Mouse (Mus musculus) hindbrain, embryonic 14.5 days (tissue): ENCODE data around the gene Mul1. TPM values are rescaled to one million over a fixed set of nuclear protein-coding genes. Genes with fewer than 3 reads are reported as not detected.
A peak's percentile ranks its signal among the peaks of the same experiment; 100 is the strongest.

Source experiments
- ATAC-seq: fragments of 200-750 bp; cut with Nextera tagmentation; 2 replicates; pipeline ENCODE4 v1.8.0; 2017; ENCODE audit warnings: moderate number of reproducible peaks, mild to moderate bottlenecking, moderate TSS enrichment, moderate library complexity; ENCODE audit not compliant: low FRiP score
- DNase-seq: peaks from one replicate; pipeline ENCODE4 v3.0.0-alpha.2; 2015; ENCODE audit warnings: low spot score
- H3K27ac ChIP-seq: fragments of 300-500 bp; sonication (generic); 2 replicates; pipeline ENCODE4 v1.5.1; 2014; ENCODE audit warnings: mild to moderate bottlenecking, moderate library complexity
- H3K27me3 ChIP-seq: fragments of 300-500 bp; sonication (generic); 2 replicates; pipeline ENCODE4 v1.6.1; 2014; ENCODE audit warnings: mild to moderate bottlenecking, low read length, mixed read lengths; ENCODE audit not compliant: control insufficient read depth, insufficient read depth
- H3K36me3 ChIP-seq: fragments of 300-500 bp; sonication (generic); replicated peaks from 2 replicates; pipeline ENCODE4 v1.6.1; 2014; ENCODE audit not compliant: control insufficient read depth, insufficient read depth
- H3K4me1 ChIP-seq: fragments of 300-500 bp; sonication (generic); replicated peaks from 2 replicates; pipeline ENCODE4 v1.6.1; 2014; ENCODE audit warnings: antibody characterized with exemption, low read length, mixed read lengths; ENCODE audit not compliant: control insufficient read depth, insufficient read depth
- H3K4me2 ChIP-seq: fragments of 300-500 bp; sonication (generic); replicated peaks from 2 replicates; pipeline ENCODE4 v1.6.1; 2014; ENCODE audit warnings: mild to moderate bottlenecking, moderate library complexity
- H3K4me3 ChIP-seq: fragments of 300-500 bp; sonication (generic); replicated peaks from 2 replicates; pipeline ENCODE4 v1.5.1; 2014; ENCODE audit warnings: mild to moderate bottlenecking, low read length
- H3K9ac ChIP-seq: fragments of 300-500 bp; sonication (generic); 2 replicates; pipeline ENCODE4 v1.6.1; 2014
- H3K9me3 ChIP-seq: fragments of 300-500 bp; sonication (generic); 2 replicates; pipeline ENCODE4 v1.6.1; 2016; ENCODE audit warnings: low read length; ENCODE audit not compliant: control insufficient read depth
- WGBS: fragments of 180-500 bp; shearing (Covaris S2); extraction: QIAGEN DNeasy Blood & Tissue Kit; methylation state at CpG from one replicate; pipeline ENCODE4 v1.1.7; 2014; 5-methylcytosine and 5-hydroxymethylcytosine counted together
- polyA plus RNA-seq: library from polyadenylated mRNA; unstranded; fragments of >200 nt; fragmentation: Nextera tagmentation; extraction: Ambion mirVana; gene quantifications from 2 replicates; pipeline ENCODE4 v1.2.1, GENCODE M21; 2014

The Mul1 gene
- polyA plus RNA-seq, 1 experiment from 2014 or later: 18.5 TPM

- no peaks in the 10 kb centered on the region for H3K9me3 ChIP-seq
- no peak overlapping the region for H3K27ac ChIP-seq
- no peaks in the 10 kb centered on the region for H3K27me3 ChIP-seq
- H3K36me3 ChIP-seq: no peaks in the 10 kb centered on the region
- no peak overlapping the region for H3K4me3 ChIP-seq
- no peak overlapping the region for H3K9ac ChIP-seq
- WGBS: 43% methylated on average over 12 of the region's 12 CpGs
- peaks cover 29% of the 10 kb centered on the region for H3K4me1 ChIP-seq
- no peak overlapping the region for H3K4me2 ChIP-seq
- no peak for ATAC-seq
- DNase-seq: peak; percentile 20
These were observed 15.3 kb downstream of the Mul1 start for GRCm38 (mm10) chr4:138449636-138450314.

- Histone ChIP-seq H3K4me3 (no peak overlapping the region), H3K4me2 (no peak overlapping the region), H3K4me1 (peaks cover 31% of the 10 kb centered on the region), H3K27ac (no peak overlapping the region), H3K9ac (no peak overlapping the region), H3K27me3 (no peaks in the 10 kb centered on the region), H3K36me3 (no peaks in the 10 kb centered on the region), H3K9me3 (no peaks in the 10 kb centered on the region)
- ATAC-seq: no peak
- DNase-seq: no peak
- 26% methylated on average over 15 of the region's 15 CpGs for WGBS
These were observed 18.0 kb downstream of the Mul1 start for GRCm38 (mm10) chr4:138452306-138453096.

- no peaks in the 10 kb centered on the region for H3K36me3 ChIP-seq
- H3K9me3 ChIP-seq: no peaks in the 10 kb centered on the region
- 5% methylated on average over 19 of the region's 19 CpGs for WGBS
- peak overlapping the region; percentile 95 for H3K9ac ChIP-seq
- no peak for DNase-seq
- peaks cover 31% of the 10 kb centered on the region for H3K4me1 ChIP-seq
- peak; percentile 3 for ATAC-seq
- no peaks in the 10 kb centered on the region for H3K27me3 ChIP-seq
- peak overlapping the region; percentile 98 for H3K4me3 ChIP-seq
- peak overlapping the region; percentile 93 for H3K4me2 ChIP-seq
- H3K27ac ChIP-seq: peak overlapping the region; percentile 95
These were observed 18.8 kb downstream of the Mul1 start for GRCm38 (mm10) chr4:138453097-138453752.

GRCm38 (mm10) chr4:138453753-138454570 is 19.5 kb downstream of the Mul1 start, which contains the start of gene Camk2n1:
Gene Camk2n1 (plus strand): TSS chr4:138454314.
- ATAC-seq (peak; percentile 75), DNase-seq (peak; percentile 68)
- H3K27ac ChIP-seq: peak within 1 kb of the TSS; percentile 95
- H3K9me3 ChIP-seq: no peaks in the 10 kb centered on the region
- H3K27me3 ChIP-seq: no peaks in the 10 kb centered on the region
- H3K4me1 ChIP-seq: peaks cover 30% of the 10 kb centered on the region
- H3K9ac ChIP-seq: peak within 1 kb of the TSS; percentile 95
- whole genome bisulfite sequencing: under 1% methylated on average over 52 of the region's 64 CpGs
- H3K4me3 ChIP-seq: peak within 1 kb of the TSS; percentile 98
- H3K4me2 ChIP-seq: peak within 1 kb of the TSS; percentile 93
- 0 out of 2 replicates have a peak, but pooled peaks cover 1% of the 10 kb centered on the region for H3K36me3 ChIP-seq

- 1% methylated on average over 71 of the region's 78 CpGs for WGBS
These were observed 20.2 kb downstream of the Mul1 start for GRCm38 (mm10) chr4:138454571-138455140.

GRCm38 (mm10) chr4:138455141-138455955 is 20.9 kb downstream of the Mul1 start:
- peak overlapping the region; percentile 93 for H3K4me2 ChIP-seq
- DNase-seq (no peak), ATAC-seq (peak; percentile 8; the same call in 1 of the 2 replicates)
- peaks cover 30% of the 10 kb centered on the region for H3K4me1 ChIP-seq
- peak overlapping the region; percentile 95 for H3K27ac ChIP-seq
- H3K27me3 ChIP-seq: no peaks in the 10 kb centered on the region
- H3K9me3 ChIP-seq: no peaks in the 10 kb centered on the region
- peak overlapping the region; percentile 98 for H3K4me3 ChIP-seq
- 0 out of 2 replicates have a peak, but pooled peaks cover 4% of the 10 kb centered on the region for H3K36me3 ChIP-seq
- H3K9ac ChIP-seq: peak overlapping the region; percentile 95
- WGBS: under 1% methylated on average over 58 of the region's 58 CpGs

More at GRCm38 (mm10) chr4:138454571-138455140, 20.2 kb downstream of the Mul1 start:
- Histone ChIP-seq H3K4me2 (peak overlapping the region; percentile 93), H3K4me3 (peak overlapping the region; percentile 98), H3K27ac (peak overlapping the region; percentile 95), H3K4me1 (peaks cover 30% of the 10 kb centered on the region), H3K27me3 (no peaks in the 10 kb centered on the region), H3K9me3 (no peaks in the 10 kb centered on the region), H3K36me3 (0 out of 2 replicates have a peak, but pooled peaks cover 4% of the 10 kb centered on the region), H3K9ac (peak overlapping the region; percentile 95)
- peak; percentile 64 for ATAC-seq
- DNase-seq: no peak

- H3K4me1 ChIP-seq: peaks cover 30% of the 10 kb centered on the region
- DNase-seq (no peak), ATAC-seq (no peak)
- 0% methylated on average over 17 of the region's 17 CpGs for WGBS
- peak overlapping the region; percentile 95 for H3K9ac ChIP-seq
- 0 out of 2 replicates have a peak, but pooled peaks cover 4% of the 10 kb centered on the region for H3K36me3 ChIP-seq
- no peaks in the 10 kb centered on the region for H3K9me3 ChIP-seq
- peak overlapping the region; percentile 95 for H3K27ac ChIP-seq
- H3K27me3 ChIP-seq: no peaks in the 10 kb centered on the region
- H3K4me3 ChIP-seq: peak overlapping the region; percentile 98
- H3K4me2 ChIP-seq: peak overlapping the region; percentile 93
These were observed 21.5 kb downstream of the Mul1 start for GRCm38 (mm10) chr4:138455956-138456341.

- H3K27ac ChIP-seq: peak overlapping the region; percentile 95
- H3K4me2 ChIP-seq: peak overlapping the region; percentile 93
- no peak for ATAC-seq
- H3K9ac ChIP-seq: peak overlapping the region; percentile 95
- H3K27me3 ChIP-seq: no peaks in the 10 kb centered on the region
- 3% methylated on average over 8 of the region's 8 CpGs for WGBS
- H3K36me3 ChIP-seq: 0 out of 2 replicates have a peak, but pooled peaks cover 4% of the 10 kb centered on the region
- peak overlapping the region; percentile 98 for H3K4me3 ChIP-seq
- H3K9me3 ChIP-seq: no peaks in the 10 kb centered on the region
- DNase-seq: no peak
- H3K4me1 ChIP-seq: peaks cover 30% of the 10 kb centered on the region
These were observed 22.1 kb downstream of the Mul1 start for GRCm38 (mm10) chr4:138456536-138456935.
